Mouse (Mus musculus) ZHBTc4 (cell line): ENCODE results near the gene Gucy1b2.

Experiments used
- DNase-seq: peaks from one replicate; pipeline ENCODE4 v3.0.0-alpha.2; 2011; ENCODE audit warnings: low read depth, low spot score

Gene Gucy1b2

DNA sequence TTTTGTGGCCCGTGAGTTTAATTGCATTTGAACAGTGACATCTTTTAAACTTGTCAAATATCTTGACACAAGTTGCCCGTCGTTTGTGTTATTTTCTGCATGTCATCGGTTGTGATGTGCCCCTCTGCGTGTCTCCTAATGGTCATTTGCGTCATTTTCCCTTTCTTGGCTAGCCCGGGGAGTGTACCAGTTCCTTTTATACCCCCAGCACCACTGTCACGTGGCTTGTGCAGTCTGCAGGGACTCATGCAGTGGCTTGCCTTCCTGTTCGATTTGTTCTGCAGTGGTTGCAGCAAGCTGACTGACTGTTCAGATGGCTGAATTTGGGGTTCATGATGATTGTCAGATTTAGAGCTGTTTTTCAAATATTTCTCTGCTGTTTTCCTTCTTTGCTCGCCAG, 82.1 kb downstream of the Gucy1b2 start:
- DNase-seq, result no peak

DNA sequence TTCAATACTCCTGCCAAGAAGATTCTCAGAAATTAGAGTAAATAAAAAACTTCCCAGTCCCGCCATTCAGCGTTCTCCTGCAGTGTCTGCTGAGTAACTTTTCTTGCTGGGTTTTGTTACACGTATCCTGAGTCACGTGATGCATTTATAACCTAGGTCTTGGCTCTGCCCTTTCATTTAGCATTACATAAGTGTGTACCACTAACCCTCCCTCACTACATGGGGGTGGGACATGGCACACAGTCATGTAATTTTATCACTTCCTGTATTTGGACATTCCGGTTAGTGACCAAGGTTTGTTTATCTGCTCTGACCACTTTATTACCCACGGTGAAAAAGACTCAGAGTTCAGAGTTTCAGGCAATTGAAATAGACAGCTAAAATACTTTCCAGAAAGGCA, 85.3 kb downstream of the Gucy1b2 start:
- DNase-seq, result no peak

DNA sequence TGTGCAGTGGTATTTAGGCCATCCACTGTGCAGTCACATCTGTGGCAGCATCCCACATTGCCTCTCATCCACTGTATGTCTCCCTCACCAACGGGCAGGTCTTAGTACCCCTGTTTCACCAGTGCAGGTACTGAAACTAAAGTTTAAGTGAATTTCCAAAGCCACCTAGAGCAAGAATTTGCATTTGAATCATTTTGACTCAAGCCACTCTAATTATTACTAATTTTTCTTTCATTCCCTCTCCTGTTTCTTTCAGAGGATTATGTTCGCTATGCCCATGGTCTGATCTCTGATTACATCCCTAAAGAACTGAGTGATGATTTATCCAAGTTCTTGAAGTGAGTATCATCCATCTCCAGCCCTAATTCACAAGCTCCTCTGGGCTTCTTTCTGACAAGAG, 92.3 kb downstream of the Gucy1b2 start:
- DNase-seq, result no peak

DNA sequence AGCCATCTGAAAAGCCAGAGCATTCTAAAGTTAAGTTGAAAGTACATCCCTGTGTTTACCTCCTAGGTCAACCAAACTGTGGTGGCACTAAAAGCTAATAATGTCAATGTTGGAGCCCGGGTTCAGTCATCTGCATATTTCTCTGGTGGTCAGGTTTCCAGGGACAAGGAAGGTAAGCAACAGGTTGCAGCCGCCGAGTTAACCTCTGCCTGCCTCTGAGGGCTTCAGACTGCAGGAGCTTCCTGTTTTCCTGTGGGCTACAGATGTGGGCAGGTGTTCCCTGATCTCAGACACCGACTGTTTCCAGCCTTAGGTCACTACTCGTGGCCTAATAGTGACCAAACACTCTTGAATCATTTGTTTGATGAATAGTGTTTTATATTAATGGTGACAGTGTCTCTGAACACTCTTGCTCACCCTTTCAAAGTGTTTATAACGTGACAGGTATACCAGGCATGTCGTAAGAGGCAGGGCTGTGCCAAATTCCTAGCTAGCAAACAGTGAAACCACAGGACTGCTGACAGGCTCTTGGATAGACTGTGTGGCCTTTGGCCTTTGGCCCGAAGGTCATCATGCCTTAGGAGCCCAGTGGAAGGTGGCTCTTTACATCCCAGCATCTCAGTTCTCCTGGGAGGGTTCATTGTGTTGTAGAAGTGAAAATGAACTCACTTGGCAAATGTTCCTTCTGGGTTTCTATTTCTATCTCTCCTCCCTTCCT, 94.7 kb downstream of the Gucy1b2 start:
- DNase-seq, result no peak

DNA sequence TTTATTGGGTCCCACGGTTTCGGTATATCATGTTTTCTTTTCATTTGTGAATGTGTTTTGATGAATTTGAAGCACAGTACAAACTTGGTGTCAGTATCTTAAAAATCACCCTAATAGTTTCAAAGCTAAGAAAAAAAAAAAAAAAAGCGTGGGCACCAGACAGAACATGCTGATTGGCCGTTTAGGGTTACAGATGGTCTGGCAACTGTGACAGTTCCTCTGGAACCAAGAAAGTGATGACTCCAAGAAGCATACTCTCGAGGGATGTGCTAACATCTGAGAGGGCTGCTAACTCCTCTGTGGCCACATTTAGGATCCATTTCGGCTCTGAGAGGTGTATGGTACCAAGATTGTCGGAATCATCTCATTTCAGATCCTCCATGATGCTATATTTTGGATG, 100.9 kb downstream of the Gucy1b2 start:
- no peak for DNase-seq

DNA sequence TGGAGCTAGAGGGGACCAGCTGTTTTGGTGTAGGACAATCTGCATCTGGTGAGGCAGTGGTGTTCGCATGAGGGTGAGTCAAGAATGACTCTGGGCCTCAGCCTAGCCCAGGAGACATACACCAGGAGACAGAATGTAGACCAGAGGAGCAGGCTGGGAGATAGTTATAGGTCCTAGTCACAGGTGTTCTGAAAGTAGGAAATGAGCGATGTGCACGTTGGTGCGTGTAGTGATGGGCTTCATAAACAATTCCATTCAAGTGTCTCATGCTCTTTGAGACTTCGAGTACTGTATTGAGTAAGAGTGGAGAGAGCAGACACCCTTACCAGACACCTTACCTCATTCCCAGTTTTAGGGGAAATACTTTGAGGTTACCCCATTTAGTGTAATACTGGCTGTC, 102.3 kb downstream of the Gucy1b2 start:
- no peak for DNase-seq

DNA sequence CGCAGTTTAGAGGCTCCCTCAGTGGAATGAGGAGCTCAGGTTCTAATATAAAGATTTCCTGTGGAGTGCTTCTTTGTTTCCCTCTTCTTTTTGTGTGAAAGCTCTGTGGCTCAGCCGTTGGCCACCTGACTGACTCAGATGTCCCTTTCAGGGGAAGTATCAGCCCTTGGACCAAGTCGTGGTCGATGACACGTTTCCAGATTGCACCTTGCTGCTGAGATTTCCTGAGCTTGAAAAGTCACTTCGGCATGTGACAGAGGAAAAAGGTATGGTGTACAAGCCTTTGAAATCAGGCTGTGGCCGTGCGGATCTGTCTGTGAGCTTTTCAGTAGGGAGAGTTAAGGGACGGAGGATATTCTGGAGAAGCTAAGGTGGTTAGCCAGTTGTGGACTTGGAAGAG, 102.7 kb downstream of the Gucy1b2 start:
- DNase-seq, result no peak

DNA sequence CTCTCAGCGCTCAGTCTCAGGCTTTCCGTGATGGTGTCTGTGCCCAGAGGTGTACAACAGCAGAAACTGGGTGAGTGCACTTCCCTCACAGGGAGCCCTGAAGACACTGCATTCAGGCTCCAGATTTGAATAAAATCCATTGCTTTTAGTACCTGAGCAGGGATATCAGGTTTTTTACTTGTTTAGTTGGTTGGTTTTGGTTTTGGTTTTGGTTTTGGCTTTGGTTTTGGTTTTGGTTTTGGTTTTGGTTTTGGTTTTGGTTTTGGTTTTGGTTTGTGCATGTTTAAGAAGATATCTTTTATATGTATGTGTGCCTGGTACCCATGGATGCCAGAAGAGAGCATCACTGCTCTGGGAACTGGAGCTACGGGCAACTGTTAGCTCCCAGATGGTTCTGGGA, 105.2 kb downstream of the Gucy1b2 start:
- DNase-seq, result no peak

DNA sequence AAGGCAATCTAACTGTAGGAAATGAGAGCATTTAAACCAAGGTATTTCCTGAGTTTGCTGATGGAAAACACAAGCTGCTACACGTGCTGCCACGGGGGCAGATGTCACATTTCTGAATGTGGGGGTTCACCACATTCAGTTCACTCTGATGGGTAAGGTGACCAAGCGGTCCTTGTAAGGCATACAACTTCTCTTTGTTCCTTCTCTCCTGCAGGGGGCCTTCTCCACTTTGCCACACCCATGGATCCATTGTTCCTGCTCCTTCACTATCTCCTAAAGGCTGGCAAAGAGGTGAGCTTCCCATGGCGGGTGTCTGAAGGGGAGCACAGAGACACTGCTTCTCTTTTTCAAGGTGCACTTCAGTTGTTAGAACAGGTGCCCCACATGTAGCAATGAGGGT, 105.9 kb downstream of the Gucy1b2 start:
- no peak for DNase-seq

DNA sequence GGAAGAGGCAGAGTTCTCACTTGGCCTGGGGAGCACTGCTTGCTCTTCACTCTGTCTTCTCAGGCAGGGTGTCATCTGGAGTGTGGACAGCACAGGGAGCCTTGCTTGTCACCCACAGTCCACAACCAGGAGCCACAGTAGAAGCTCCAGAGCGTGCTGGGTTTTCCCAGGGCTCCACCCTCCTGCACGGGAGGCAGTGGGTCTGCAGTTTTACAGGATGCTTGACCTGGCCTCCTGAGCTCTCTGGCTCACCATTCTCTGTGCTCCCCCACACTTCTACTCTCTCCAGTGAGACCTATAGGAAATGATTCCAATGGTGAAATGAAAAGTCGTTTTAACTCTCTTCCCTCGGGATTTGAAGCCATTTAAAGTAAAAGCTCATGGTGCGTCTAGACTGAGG, 106.3 kb downstream of the Gucy1b2 start:
- no peak for DNase-seq

DNA sequence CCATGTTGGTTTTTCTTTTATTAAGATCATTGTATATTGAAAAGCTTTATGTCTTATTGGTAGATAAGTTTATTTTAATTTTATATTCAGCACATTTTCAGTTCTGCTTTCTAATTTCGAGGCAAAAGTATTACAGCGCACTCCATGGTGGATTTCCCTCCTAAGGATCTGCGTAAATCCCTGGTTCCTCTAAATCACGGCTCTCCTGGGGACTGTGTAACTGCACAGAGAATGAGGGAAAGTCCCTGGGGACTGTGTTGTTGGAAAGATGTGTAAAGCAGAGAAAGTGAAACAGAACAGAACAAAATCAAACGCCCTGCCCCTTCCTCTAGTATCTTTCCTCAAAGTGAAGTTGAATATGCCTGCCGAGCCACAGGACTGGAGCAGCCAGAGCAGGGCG, 109.0 kb downstream of the Gucy1b2 start:
- DNase-seq, result no peak

DNA sequence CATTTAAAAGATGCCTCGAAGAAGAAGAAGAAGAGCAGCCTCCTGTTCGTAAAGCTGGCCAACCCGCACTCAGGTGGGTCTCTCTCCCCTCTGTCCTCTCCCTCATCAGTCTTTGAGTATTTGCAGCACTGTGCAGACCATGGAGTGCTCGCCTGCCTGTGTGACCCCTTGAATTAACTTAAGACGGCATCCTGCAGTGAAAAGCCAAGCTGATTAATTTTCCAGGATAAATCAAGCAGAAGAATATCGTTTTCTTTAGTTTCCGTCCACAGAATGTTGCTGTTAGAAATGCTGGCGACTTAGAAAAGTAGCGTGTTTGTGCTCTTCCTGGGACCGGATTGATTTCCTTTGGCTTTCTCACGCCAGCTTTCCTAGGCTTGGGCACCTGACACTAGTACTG, 109.5 kb downstream of the Gucy1b2 start:
- DNase-seq, result no peak
